Mouse (Mus musculus) c-Kit-positive CD71-negative TER-119-negative erythroid progenitor cells, embryonic 14.5 days (primary cell): ENCODE measurements around the gene Amz1.
A peak's percentile ranks its signal among the peaks of the same experiment; 100 is the strongest.

Experiments used
- DNase-seq: peaks from one replicate; pipeline ENCODE4 v3.0.0-alpha.2; 2013; ENCODE audit warnings: low read depth

Amz1 gene

GRCm38 (mm10) chr5:140723822-140724221 is at the start of gene Amz1:
Gene Amz1 (plus strand): TSS chr5:140724127.
- no peak for DNase-seq

GRCm38 (mm10) chr5:140675079-140675478 is 48.8 kb upstream of the Amz1 start:
- no peak for DNase-seq

GRCm38 (mm10) chr5:140675640-140676039 is 48.3 kb upstream of the Amz1 start:
- no peak for DNase-seq

- no peak for DNase-seq
These were observed 46.8 kb upstream of the Amz1 start for GRCm38 (mm10) chr5:140677137-140677536.

GRCm38 (mm10) chr5:140680051-140680450 is 43.9 kb upstream of the Amz1 start:
- no peak for DNase-seq

- DNase-seq, result no peak
These were observed 43.0 kb upstream of the Amz1 start for GRCm38 (mm10) chr5:140680950-140681349.

- no peak for DNase-seq
These were observed 41.8 kb upstream of the Amz1 start for GRCm38 (mm10) chr5:140682113-140682512.

- no peak for DNase-seq
These were observed 39.4 kb upstream of the Amz1 start for GRCm38 (mm10) chr5:140684343-140685148.

- DNase-seq, result no peak
These were observed 35.5 kb upstream of the Amz1 start for GRCm38 (mm10) chr5:140688434-140688833.

- DNase-seq, result no peak
These were observed 27.9 kb upstream of the Amz1 start for GRCm38 (mm10) chr5:140695987-140696386.

- DNase-seq, result no peak
These were observed 24.2 kb upstream of the Amz1 start for GRCm38 (mm10) chr5:140699776-140700175.

- no peak for DNase-seq
These were observed 22.3 kb upstream of the Amz1 start for GRCm38 (mm10) chr5:140701661-140702060.

- DNase-seq, result peak; percentile 81
These were observed 21.8 kb upstream of the Amz1 start, which contains the start of gene Iqce for GRCm38 (mm10) chr5:140702103-140702513. Gene Iqce (minus strand): TSS chr5:140702378.

- no peak for DNase-seq
These were observed 21.2 kb upstream of the Amz1 start for GRCm38 (mm10) chr5:140702618-140703175.

- DNase-seq, result no peak
These were observed 20.2 kb upstream of the Amz1 start for GRCm38 (mm10) chr5:140703480-140704377.

- peak; percentile 100 for DNase-seq
These were observed 19.3 kb upstream of the Amz1 start, which contains the start of gene Brat1 for GRCm38 (mm10) chr5:140704378-140705251. Gene Brat1 (plus strand): TSS chr5:140705011.

GRCm38 (mm10) chr5:140705501-140706171 is 18.3 kb upstream of the Amz1 start:
- DNase-seq, result no peak

GRCm38 (mm10) chr5:140710315-140710714 is 13.6 kb upstream of the Amz1 start:
- no peak for DNase-seq

GRCm38 (mm10) chr5:140711040-140711439 is 12.9 kb upstream of the Amz1 start:
- no peak for DNase-seq

GRCm38 (mm10) chr5:140720773-140721172 is 3.2 kb upstream of the Amz1 start:
- DNase-seq, result no peak

GRCm38 (mm10) chr5:140722121-140722520 is 1.8 kb upstream of the Amz1 start:
- no peak for DNase-seq
